Mouse (Mus musculus) G1E (cell line): Measurements from ENCODE around the gene Kcna10.

Experiments
- CTCF ChIP-seq: IDR thresholded peaks from 2 replicates; pipeline ENCODE4 v1.5.1; 2012; ENCODE audit warnings: low read depth, low read length, inconsistent platforms, mixed read lengths
- GATA1 ChIP-seq: IDR thresholded peaks from 2 replicates; pipeline ENCODE4 v1.6.1; 2012; ENCODE audit warnings: borderline replicate concordance, low read length, inconsistent platforms, mixed read lengths
- GATA2 ChIP-seq: IDR thresholded peaks from 2 replicates; pipeline ENCODE4 v1.6.1; 2012; ENCODE audit warnings: low read depth, low read length, inconsistent platforms, borderline replicate concordance
- POLR2AphosphoS5 ChIP-seq: IDR thresholded peaks from 2 replicates; pipeline ENCODE4 v1.6.1; 2012; ENCODE audit warnings: low read depth, low read length, inconsistent platforms; ENCODE audit not compliant: insufficient replicate concordance
- TAL1 ChIP-seq: conservative IDR thresholded peaks from 2 replicates; pipeline ENCODE4 v1.6.1; 2012; ENCODE audit warnings: low read depth, low read length, inconsistent platforms, mixed read lengths

GRCm38 (mm10) chr3:107225820-107226219 is 43.0 kb downstream of the Kcna10 start:
- TF ChIP-seq CTCF (no peak), TAL1 (no peak), GATA1 (no peak), GATA2 (no peak), POLR2AphosphoS5 (no peak)
